Mouse (Mus musculus) gastrocnemius, adult 18-20 months (tissue): ENCODE data around the gene 1700001K19Rik. TPM values are rescaled to one million over a fixed set of nuclear protein-coding genes. Genes with fewer than 3 reads are reported as not detected.
"Not testable (repeated sequence)": the region's sequence is repeated elsewhere in the genome, so short reads cannot be mapped to it uniquely, and the experiment has no call there.

Source experiments
- DNase-seq: peaks from one replicate; pipeline ENCODE4 v3.0.0; 2021; ENCODE audit warnings: low spot score
- total RNA-seq, 2 experiments: library from RNA; stranded (reverse); gene quantifications; 2 replicates each; pipeline ENCODE4 v1.2.3; 2021

The 1700001K19Rik gene
- total RNA-seq, 2 experiments from 2014 or later = not detected

DNA sequence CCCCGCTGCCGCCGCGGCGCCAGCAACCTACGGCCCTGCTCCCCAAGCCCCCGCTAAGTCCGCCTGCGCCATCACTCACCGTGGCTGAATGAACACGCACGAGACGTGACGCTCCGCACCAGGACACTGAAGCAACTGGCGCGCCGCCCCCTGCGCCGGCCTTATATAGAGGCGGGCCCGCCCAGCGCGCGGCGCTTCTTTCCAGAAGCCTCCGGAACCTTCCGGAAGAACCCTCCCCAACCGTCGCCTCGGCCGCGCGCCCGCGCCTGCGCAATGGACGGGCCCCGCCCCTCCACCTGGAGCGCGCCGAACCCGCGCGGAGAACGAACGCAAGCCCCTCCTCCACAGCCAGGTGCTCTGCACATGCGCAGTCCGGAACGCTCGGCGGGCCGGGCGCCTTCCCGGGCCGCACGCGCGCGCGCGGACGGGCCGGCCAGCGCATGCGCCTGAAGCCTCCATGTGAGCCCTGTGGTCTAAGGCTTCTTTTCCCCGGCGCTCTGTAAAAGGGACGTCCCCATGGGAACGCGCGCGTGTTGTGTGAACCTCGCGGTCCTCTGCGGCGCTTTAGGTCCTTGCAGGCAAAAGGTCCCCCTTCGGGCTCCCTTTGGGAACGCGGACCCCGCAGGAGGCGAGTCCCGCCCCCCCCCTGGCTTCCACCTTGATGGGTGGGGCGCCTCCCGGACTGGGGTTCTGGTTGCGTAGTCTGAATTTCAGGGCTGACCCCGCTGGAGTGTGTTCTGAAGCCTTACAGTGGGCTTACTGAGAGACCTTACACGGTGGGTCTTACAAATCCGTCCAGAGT is 14.0 kb upstream of the 1700001K19Rik start:
- peak; percentile 98 for DNase-seq

DNA sequence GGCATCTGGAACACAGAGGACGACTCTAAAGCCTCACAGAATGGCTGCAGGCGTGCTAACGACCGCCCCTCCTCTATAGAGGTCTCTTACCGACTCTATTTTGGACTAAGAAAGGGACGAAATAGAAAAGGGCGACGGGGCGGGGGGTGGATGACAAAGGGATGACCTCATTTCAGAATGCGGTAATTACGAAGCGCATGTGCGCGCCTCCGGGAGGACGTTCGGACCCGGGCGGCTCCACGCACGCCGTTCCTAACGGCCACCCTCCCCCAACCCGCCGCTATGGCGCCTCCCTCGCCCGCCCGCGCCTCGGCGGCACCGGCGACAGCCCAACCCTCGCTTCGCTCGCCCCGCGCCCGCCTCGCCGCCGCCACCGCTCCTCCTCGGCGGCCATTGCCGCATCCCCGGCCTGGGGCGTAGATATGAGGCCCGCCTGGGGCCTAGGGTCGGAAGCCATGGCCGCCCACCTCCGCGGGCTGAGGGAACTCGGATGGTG is 13.3 kb upstream of the 1700001K19Rik start:
- DNase-seq = peak; percentile 33

DNA sequence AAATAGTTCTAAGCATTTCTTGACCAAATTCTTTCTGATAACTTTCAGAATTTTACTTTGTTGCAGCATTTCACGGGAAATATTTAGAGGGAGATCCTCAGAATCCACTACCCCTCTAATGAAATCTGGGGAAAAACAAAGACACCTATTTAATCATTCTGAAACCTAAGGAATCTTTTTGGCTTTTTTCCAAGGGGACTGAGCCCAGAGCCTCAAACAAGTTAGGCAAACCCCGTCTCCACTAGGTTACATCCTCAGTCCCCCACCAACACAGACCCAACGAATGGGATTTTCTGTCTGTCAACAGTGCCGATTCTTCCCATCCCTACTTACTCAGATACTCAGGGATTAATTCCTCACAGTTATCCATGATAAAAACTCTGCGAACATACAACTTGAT is 11.0 kb upstream of the 1700001K19Rik start:
- not testable (repeated sequence) for DNase-seq

DNA sequence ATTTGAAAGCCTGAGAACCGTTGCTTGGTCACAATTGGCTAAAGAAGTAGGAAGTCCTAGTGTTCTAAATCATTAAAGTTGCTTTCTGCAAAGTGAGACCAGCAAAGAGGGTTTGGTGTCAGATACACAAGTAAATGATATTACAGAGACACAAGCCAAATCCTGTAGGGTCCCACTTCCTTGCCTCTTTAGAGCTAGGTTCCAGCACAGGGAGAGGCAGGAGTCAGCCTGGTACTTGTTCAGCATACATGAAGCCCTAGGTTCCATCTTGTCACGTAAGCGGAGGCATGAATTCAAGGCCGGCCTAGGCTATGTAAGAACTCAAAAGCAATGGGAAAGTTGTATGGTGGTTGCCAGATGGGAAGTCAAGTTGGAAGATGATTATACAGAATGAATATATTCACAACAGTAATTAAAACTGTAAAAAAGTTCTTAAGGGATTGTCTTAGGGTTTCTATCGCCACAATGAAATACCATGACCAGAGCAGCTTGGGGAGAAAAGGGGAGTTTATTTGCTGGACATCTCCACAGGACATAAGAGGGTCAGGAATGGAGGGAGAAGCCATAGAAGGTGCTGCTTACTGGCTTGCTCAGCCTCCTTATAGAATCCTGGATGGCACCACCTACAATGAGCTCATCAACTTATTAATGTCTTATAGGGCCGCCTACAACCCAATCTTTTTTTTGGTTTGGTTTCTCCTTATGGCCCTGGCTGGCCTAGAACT is 7.7 kb upstream of the 1700001K19Rik start:
- DNase-seq = no peak

DNA sequence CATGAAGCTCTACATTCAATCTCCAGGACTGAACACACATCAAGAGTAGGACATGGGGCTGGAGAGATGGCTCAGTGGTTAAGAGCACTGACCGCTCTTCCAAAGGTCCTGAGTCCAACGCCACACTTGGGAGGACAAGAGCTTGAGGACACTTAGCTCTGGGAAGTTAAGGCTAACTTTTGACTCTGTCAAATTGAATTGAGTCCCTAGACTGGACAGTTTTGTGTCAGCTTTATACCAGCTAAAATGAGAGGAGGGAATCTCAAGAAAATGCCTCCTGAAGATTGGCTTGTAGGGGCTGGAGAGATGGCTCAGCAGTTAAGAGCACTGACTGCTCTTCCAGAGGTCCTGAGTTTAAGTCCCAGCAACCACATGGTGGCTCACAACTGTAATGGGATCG is 6.5 kb upstream of the 1700001K19Rik start:
- not testable (repeated sequence) for DNase-seq

DNA sequence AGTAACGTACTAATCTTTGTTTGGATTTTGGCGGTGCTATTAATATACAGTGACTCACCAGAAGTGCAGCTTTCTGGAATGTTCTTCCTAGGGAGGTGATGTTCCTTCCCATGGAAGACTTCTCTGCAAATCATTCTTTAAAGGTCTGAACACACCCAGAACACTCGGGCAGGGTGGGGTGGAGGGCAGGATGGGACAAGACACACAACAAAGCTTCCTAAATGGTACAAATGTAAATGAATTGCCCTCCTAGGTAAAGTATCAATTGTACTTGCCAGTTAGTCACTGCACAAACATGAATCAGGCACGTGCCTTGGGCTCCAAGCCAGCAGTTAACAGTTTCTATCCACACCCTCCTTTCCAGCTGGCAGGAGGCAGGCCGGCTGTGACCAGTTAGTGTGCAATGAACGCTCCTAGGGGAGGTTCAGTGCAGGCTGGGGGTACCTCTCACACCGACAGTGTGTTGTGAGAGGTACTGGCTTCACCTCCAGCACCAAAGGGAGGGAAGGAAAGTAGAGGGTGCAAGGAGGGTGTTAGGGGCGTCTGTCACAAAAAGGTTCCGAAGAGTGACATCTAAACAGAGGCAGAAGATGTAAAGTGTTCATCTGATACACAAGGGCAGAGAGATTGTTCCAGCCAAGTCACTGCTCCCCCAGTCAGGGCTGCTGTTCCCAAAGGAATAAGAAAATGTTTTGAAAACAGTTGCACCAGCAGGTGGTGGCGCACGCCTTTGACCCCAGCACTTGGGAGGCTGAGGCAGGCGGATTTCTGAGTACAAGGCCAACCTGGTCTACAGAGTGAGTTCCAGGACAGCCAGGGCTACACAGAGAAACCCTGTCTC is 5.7 kb upstream of the 1700001K19Rik start:
- peak; percentile 47 for DNase-seq

DNA sequence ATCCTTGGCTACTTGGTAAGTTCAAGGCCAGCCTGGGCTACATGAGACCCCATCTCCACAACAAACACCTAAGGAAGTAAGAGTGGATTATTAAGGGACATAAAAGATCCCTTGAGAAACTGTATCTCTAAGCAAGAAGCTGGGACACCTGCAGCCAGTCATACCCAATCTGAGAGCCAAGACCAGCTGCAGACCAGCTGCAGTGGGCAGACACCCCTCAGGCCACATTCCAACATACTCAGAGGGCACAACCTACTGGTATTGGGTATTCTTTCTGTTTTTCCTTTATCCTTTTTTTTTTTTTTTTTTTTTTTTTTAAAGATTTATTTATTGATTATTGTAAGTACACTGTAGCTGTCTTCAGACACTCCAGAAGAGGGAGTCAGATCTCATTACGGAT is 1.2 kb upstream of the 1700001K19Rik start:
- no peak for DNase-seq

DNA sequence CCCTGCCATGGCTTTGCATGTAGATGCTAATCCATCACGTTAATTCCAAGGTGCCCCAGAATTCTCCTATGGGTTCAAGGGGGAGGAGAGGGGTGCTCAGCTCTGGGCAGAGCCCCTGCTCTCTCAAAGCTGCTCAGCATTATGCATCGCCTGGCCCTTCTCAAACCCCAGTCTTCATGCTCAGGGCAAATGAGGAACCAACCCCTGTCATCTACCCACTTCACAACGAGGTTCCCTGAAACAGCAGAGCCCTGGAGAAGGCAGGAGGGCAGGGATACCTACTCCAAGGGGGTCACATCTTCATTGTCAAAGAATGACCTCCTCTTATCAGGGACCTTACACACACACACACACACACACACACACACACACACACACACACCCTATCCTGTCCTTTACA is 541 bp downstream of the 1700001K19Rik start:
- no peak for DNase-seq

DNA sequence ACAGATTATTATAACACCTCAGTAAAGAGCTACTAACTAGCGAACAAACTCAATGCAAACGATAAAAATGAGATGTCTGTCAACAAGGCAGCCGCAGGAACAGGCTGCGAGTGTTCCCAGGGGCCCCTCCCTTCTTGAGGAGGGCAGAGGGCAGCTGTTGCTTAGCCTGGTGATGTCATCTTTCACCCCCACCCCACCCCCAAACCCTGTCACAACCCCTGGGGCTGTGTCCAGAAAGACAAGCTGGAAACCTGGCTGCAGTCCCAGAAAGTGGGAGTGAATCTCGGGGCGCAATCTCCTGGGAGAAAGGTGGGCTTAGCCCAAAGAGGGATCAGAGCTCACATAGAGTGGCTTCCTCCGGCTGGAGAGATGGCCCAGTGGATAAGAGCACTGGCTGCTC is 1.2 kb downstream of the 1700001K19Rik start:
- peak; percentile 17 for DNase-seq

DNA sequence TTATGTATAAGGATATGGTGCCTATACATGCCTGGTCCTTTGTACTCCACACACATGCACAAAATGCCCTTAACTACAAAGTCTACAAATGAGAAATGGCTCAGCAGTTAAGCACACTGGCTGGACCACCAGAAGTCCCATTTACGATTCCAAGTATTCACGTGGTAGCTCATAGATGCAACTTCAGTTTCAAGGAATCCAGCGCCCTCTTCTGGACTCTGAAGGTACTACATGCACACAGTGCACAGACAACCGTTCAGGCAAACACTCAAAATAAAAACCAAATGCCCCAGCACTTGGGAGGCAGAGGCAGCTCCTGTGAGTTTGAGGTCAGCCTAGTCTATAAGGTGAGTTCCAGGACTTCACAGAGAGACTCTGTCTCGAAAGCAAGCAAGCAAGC is 8.2 kb downstream of the 1700001K19Rik start:
- no peak for DNase-seq

DNA sequence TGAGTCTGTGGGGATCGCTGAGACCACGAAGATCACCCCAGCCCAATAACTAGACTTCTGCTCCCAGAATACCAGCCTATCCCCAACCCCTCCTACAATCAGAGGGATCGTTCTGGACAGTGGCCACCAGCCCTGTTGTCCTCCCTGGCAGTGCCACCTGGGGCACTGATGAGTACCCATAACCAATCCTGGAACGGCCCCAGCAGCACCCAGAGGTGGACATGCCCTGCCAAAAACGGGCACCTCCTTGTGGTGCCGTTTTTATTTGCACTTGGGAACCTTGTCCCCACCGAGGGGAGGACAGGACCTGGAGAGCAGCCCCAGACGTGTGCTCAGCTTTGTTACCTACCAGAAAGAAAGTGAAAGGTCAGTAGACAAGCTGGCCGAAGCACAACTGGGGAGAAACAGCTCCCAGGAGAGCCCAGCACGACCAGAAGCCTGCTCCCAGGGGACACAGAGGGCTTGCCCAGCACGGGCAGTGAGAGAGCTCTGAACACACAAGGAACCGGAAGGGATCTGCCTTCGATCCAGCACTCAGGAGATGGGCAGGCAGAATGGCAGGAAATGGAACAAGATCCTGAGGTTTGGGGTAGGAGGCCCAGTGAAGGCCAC is 14.8 kb downstream of the 1700001K19Rik start:
- no peak for DNase-seq

DNA sequence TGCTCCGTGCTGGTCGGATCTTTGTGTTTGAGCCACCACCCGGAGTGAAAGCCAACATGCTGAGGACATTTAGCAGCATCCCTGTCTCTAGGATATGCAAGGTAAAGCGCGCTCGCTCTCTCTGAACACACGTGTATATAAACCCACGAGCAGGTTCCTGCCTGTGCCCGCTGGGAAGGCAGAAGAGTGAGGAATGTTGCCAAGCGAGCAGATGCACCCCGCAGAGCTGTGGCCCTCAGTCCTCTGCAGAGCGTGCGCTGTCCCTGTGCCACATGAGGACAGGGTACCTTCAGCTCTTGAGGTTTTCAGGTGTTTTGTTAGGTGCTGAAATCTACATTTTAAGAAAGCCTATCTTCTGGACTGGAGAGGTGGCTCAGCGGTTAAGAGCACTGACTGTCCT is 20.7 kb downstream of the 1700001K19Rik start:
- no peak for DNase-seq

DNA sequence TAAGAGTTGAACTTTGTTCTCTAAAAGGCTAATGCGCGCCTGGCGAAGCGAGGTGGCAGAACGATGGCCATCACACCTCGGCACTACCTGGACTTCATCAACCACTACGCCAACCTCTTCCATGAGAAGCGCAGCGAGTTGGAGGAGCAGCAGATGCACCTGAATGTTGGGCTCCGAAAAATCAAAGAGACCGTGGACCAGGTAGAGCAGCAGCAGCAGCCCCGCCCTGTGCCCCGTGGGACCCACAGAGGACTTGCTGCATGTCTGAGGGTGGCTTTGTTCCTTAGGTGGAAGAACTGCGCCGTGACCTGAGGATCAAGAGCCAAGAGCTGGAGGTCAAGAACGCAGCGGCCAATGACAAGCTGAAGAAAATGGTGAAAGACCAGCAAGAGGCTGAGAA is 31.0 kb downstream of the 1700001K19Rik start:
- DNase-seq = no peak

DNA sequence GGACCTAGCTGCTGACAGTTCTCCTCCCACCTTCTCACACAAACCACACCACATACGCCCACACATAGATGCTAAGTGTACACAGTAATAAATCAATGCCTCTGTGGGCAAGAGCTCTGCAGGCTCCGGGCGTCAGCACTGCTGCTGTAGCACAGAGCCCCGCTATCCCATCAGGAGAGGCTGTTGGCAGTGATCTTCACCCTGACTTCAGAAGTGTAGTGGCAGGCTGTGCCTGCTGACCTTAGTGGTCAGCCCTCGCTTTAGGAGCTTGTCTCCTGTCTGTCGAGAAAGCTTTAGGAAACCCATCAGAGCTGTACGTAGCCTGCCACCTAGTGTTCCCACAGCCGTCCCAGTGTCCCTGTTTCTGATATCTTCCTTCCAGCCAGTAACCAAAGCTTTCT is 32.2 kb downstream of the 1700001K19Rik start:
- no peak for DNase-seq

DNA sequence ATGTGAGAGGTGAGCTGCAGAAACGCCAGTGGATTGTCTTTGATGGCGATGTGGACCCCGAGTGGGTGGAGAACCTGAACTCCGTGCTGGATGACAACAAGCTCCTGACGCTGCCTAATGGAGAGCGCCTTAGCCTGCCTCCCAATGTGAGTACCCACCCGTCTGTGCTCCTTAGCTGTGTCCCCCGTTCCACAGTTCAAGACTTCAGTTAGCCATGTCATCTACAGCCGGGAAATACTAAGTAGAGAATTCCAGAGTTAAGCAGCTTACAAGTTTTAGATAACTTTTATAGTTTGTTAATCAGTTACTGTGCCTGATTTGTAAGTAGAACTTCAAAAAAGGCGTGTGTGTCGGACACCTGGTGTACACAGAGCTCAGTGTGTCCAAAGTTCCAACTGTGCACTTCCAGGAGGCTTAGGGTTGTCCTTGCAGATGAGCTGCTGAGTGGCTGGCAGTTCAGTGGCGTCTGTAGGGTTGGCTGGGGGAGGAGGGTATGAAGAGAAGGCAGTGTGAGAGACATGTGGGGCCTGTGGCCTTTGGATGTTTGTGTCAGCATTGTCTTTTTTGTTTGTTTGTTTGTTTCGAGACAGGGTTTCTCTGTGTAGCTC is 44.8 kb downstream of the 1700001K19Rik start:
- no peak for DNase-seq

DNA sequence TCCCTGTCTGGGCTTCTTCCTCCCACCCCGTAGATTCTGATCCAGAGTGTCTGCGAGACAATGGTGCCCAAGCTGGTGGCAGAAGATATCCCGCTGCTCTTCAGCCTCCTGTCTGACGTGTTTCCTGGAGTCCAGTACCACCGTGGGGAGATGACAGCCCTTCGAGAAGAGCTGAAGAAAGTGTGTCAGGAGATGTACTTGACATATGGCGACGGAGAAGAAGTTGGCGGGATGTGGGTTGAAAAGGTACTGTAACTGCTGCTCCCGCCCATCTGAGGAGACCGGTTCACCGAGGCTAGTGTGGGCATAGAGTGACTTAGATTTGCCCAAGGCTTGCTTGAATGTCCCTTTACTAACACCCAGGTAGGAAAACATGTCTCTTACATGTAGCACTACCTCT is 46.1 kb downstream of the 1700001K19Rik start:
- no peak for DNase-seq

DNA sequence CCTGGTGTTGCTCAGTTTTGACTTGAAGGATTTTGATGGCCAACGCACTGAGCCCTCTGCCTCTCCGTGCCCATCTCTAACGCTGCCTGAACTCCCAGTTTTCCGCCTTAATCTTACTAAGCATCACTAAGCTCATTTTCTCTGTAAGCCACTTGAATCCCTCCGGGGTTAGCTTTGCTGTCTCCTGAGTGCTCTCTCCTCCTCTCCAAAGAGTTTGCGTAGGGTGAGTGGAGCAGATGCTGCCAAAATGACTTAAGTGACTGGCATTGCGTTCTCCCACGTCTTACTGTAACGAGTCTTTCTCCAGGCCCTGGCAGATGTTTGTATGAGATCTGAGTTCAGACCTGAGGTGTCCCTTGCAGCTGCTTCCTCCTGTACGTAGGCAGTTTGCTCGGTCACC is 52.4 kb downstream of the 1700001K19Rik start:
- no peak for DNase-seq
